Mouse (Mus musculus): ENCODE data around the gene Zfp799. TPM values are rescaled to one million over a fixed set of nuclear protein-coding genes. Genes with fewer than 3 reads are reported as not detected.

The Zfp799 gene
- 9.9 and 13.9 TPM in 2 replicates for polyA plus RNA-seq (2012; rRNA removed)

DNA sequence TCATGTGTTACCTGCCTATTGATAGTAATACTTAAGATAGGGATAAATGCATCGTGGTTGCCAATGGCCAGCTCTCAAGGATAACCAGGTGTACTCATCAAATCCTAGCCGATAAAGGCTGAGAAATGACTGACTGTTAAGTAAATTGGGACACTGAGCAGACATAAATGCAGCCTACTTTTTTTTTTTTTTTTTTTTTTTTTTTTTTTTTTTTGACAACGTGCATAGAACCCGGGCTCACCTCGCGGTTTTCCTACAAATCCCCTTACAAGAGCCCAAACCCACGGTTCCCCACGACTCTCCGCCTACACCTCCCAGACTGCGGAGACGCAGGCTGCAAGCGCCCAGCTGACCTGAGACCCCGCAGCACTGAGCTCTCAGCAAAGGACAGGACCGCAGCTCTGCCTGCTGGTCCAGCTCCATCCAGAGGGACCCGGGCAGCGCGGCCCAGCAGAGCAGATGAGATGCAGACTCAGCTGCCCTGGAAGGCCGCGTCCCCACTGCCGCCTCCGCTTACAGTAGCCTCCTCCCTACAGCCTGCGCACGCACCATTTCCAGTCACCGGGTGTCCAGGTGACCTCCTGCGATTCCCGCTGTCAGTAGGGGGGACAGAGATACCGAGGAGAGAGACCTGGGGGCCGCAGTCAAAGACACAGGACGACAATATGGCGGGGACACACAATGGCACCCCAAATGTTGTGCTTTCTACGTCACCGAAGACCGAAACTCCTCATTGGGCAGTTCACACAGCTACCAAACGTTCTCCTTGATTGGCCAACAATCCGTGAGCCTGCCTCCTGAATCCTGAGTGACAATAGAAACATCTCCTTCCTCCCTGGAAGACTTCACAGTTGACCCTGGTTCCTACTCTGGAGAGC lies at the start of gene Zfp799:
Zfp799 (minus strand) TSS at position 722 of the 878 bp plus-strand sequence.

DNA sequence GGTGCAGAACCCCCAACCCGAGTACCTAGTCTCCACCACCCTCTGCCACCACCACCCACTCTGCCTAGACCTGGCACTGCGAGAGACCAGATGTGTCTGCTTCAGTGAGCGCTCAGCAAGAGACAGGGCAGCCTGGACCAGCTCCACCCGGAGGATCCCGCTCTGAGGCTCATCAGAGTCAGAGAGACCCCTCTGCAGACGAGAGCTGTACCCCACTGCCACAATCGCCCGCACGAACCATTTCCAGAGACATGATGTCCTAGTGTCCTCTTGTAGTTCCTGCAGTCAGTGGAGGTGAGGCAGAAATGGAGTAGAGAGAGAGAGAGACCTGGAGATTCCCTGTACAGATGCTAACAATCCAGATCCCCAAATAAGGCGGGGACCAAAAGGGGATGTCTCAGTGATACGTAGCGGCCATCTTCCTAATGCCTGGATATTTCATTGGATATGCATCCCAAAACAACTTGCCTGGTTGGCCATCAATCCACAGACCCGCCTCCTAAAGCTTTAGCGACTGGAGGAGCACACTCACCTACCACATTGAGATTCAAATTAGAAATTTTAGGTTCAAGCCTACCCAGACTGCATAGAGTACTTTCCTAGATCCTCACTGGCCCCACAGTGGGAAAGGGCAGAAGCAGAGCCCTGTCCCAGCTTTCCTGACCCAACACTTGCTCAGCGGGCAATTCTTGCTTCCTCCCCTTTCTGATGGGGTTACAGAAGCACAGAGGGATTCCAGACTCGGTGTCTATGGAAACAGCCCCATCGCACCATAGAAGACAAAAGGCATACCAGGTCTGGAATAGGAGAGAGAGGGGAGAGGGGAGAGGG lies 20.3 kb downstream of the Zfp799 start, which contains the start of gene Zfp811:
Zfp811 (minus strand) TSS at position 388 of the 831 bp plus-strand sequence.

DNA sequence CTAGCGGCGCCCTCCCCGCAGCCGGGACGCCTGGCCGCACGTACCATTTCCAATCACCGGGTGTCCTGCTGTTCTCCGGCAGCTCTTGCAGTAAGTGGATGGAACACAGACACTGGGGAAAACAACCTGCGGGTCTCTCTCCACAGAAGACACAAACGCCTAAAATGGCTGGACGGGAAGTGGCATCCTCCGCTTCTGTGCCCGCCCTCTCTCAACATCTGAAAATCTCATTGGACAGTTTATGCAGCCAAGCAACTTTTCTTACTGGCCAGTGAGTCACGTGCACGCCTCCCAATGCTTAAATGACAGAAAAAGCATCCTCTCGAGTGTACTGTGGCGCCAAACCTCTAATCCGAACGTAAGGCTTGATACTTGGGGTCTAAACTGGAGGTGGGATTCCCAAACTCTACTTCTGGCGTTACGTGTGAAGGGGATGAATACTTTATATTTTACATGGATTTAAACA lies 41.9 kb downstream of the Zfp799 start, which contains the start of gene Zfp871:
Zfp871 (minus strand) TSS at position 194 of the 466 bp plus-strand sequence.

Other genes with a start within 250 kb of the Zfp799 start
- gene Cyp4f37, start 209.0 kb downstream of the Zfp799 start, polyA plus RNA-seq (2012; rRNA removed), result not detected in 2 replicates
- gene Cyp4f40, start 171.4 kb downstream of the Zfp799 start, polyA plus RNA-seq (2012; rRNA removed), result 0.16 and 0.28 TPM in 2 replicates
- gene Cyp4f15, start 144.6 kb downstream of the Zfp799 start, polyA plus RNA-seq (2012; rRNA removed), result 3.6 and 3.8 TPM in 2 replicates
- gene Zfp871, start 42.0 kb downstream of the Zfp799 start, polyA plus RNA-seq (2012; rRNA removed), result 10.1 and 11.7 TPM in 2 replicates
- 0.09 and 0.18 TPM in 2 replicates for gene Zfp811, start 20.3 kb downstream of the Zfp799 start, polyA plus RNA-seq (2012; rRNA removed)
- 0.60 and 0.73 TPM in 2 replicates for gene Zfp870, start 61.4 kb upstream of the Zfp799 start, polyA plus RNA-seq (2012; rRNA removed)
- gene Cyp4f14, start 87.1 kb upstream of the Zfp799 start, polyA plus RNA-seq (2012; rRNA removed), result 4.8 and 5.3 TPM in 2 replicates
- gene Cyp4f13, start 117.1 kb upstream of the Zfp799 start, polyA plus RNA-seq (2012; rRNA removed), result 48.1 and 55.6 TPM in 2 replicates
- gene Zfp472, start 135.6 kb upstream of the Zfp799 start, polyA plus RNA-seq (2012; rRNA removed), result 0.38 and 0.77 TPM in 2 replicates
- gene Zfp952, start 162.9 kb upstream of the Zfp799 start, polyA plus RNA-seq (2012; rRNA removed), result 1.9 and 2.7 TPM in 2 replicates
- gene Zfp763, start 203.1 kb upstream of the Zfp799 start, polyA plus RNA-seq (2012; rRNA removed), result 0.62 and 0.69 TPM in 2 replicates
- not detected in 2 replicates for gene 4921501E09Rik, start 237.8 kb upstream of the Zfp799 start, polyA plus RNA-seq (2012; rRNA removed)